Mouse (Mus musculus): ENCODE results near the gene Tub. TPM values are rescaled to one million over a fixed set of nuclear protein-coding genes. Genes with fewer than 3 reads are reported as not detected.
A peak's percentile ranks its signal among the peaks of the same experiment; 100 is the strongest.

Gene Tub
- polyA plus RNA-seq, 1 experiment from 2014 or later, result 0.29 TPM

DNA sequence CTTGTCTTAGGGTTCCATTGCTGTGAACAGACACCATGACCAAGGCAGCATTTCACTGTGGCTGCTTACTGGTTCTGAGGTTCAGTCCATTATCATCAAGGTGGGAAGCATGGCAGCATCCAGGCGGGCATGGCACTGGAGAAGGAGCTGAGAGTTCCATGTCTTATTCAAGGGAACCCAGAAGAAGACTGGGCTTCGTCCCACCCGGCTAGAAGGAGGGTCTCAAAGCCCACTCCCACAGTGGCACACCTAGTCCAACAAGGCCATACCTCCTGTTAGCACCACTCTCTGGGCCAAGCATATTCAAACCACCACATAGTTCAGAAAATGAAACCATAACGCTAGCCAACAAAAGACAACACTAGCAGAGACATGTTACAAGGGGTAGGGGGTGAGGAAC is 13.5 kb upstream of the Tub start:
- Histone ChIP-seq H3K36me3 (ENCODE audit: control insufficient read depth, insufficient read depth, low read length) (peaks cover 39% of the 10 kb centered on the region), H3K4me1 (replicated peaks; ENCODE audit: control insufficient read depth, insufficient read depth, low read length) (peaks cover 7% of the 10 kb centered on the region), H3K9ac (ENCODE audit: low read depth, low read length) (no peak overlapping the region), H3K9me3 (ENCODE audit: control insufficient read depth, low read length) (no peaks in the 10 kb centered on the region), H3K27me3 (replicated peaks; ENCODE audit: control insufficient read depth, insufficient read depth, low read length) (no peaks in the 10 kb centered on the region), H3K4me3 (ENCODE audit: low read depth, low read length) (no peak overlapping the region), H3K27ac (ENCODE audit: low read depth, low read length) (no peak overlapping the region), H3K4me2 (peak overlapping the region; percentile 22; the same call in 1 of the 2 replicates)
- 91% methylated on average over 4 of the region's 4 CpGs for WGBS
- ATAC-seq (replicated peaks; ENCODE audit: low FRiP score) (no peak), DNase-seq (ENCODE audit: low spot score) (no peak)

DNA sequence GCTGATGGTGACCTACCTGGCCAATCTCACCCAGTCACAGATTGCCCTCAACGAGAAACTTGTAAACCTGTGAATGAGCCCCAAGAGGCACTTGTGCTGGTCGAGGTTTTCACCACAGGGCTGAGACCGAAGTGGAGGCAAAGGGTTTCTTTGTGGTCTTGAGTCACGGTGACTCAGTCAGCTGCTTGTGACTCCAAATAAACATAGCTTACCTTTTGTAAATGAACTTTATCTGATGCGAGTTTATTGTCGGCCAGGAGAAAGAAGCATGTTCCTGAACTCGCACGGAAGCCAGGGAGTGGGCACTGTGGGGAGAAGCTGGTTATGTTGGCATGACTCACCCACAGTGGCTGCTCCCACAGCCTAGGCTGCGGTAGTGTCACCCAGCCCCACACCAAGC is 8.7 kb upstream of the Tub start:
- no peaks in the 10 kb centered on the region for H3K27me3 ChIP-seq (replicated peaks; ENCODE audit: control insufficient read depth, insufficient read depth, low read length)
- no peak overlapping the region for H3K27ac ChIP-seq (ENCODE audit: low read depth, low read length)
- H3K36me3 ChIP-seq (ENCODE audit: control insufficient read depth, insufficient read depth, low read length), result peaks cover 39% of the 10 kb centered on the region
- 90% methylated on average over 9 of the region's 9 CpGs for WGBS
- H3K9ac ChIP-seq (ENCODE audit: low read depth, low read length), result no peak overlapping the region
- H3K4me2 ChIP-seq, result no peak overlapping the region
- DNase-seq (ENCODE audit: low spot score), result no peak
- no peaks in the 10 kb centered on the region for H3K4me1 ChIP-seq (replicated peaks; ENCODE audit: control insufficient read depth, insufficient read depth, low read length)
- ATAC-seq (replicated peaks; ENCODE audit: low FRiP score), result no peak
- no peak overlapping the region for H3K4me3 ChIP-seq (ENCODE audit: low read depth, low read length)
- no peaks in the 10 kb centered on the region for H3K9me3 ChIP-seq (ENCODE audit: control insufficient read depth, low read length)

DNA sequence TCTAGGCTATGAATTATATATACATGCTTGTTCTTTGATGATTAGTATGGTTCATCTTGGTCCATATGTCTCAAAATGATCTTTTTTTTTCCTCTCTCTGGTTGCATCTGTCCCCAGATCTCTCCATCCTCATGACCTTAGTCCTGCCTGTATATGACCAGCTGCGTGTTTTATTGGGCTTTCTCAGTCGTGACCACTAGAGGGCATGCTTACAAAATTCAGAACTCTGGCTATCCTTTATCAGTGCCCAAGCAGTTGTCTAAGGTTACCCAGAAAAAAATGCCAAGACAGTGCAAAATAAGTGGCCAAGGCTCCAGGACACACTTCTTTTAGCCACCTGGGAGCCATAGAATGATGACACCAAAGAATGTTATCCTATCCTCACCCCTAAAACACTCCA is 6.1 kb upstream of the Tub start:
- H3K36me3 ChIP-seq (ENCODE audit: control insufficient read depth, insufficient read depth, low read length), result peaks cover 20% of the 10 kb centered on the region
- H3K9me3 ChIP-seq (ENCODE audit: control insufficient read depth, low read length), result no peaks in the 10 kb centered on the region
- H3K27ac ChIP-seq (ENCODE audit: low read depth, low read length), result no peak overlapping the region
- H3K4me3 ChIP-seq (ENCODE audit: low read depth, low read length), result no peak overlapping the region
- no peaks in the 10 kb centered on the region for H3K4me1 ChIP-seq (replicated peaks; ENCODE audit: control insufficient read depth, insufficient read depth, low read length)
- peaks cover under 1% of the 10 kb centered on the region; the same call in 1 of the 2 replicates for H3K27me3 ChIP-seq (replicated peaks; ENCODE audit: control insufficient read depth, insufficient read depth, low read length)
- H3K9ac ChIP-seq (ENCODE audit: low read depth, low read length), result no peak overlapping the region
- no peak overlapping the region for H3K4me2 ChIP-seq
- DNase-seq (ENCODE audit: low spot score) (no peak), ATAC-seq (replicated peaks; ENCODE audit: low FRiP score) (peak; percentile 60)
- 5% methylated on average over 2 of the region's 2 CpGs for WGBS

DNA sequence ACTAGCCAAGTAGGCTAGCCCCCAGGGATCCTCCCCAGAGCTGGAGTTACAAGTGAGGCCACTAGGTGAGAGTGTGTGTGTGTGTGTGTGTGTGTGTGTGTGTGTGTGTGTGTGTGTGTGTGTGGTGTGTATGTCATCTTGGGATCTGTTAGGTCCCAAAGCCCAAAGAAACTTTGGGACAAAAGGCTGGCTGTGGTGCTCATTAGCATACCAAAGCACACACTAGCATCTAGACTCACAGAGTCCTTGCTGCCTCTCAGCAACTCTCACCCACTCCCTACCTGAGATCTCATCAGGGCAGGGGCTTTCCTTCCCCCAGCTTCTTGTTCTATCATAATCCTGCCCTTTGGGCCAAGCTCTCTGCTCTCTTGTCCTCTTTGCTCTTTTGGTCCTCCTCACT is 1.5 kb upstream of the Tub start:
- Histone ChIP-seq H3K27ac (ENCODE audit: low read depth, low read length) (no peak overlapping the region), H3K4me2 (no peak overlapping the region), H3K36me3 (ENCODE audit: control insufficient read depth, insufficient read depth, low read length) (no peaks in the 10 kb centered on the region), H3K4me1 (replicated peaks; ENCODE audit: control insufficient read depth, insufficient read depth, low read length) (no peaks in the 10 kb centered on the region; the same call in 1 of the 2 replicates), H3K27me3 (replicated peaks; ENCODE audit: control insufficient read depth, insufficient read depth, low read length) (peaks cover 45% of the 10 kb centered on the region), H3K9ac (ENCODE audit: low read depth, low read length) (no peak overlapping the region), H3K9me3 (ENCODE audit: control insufficient read depth, low read length) (no peaks in the 10 kb centered on the region), H3K4me3 (ENCODE audit: low read depth, low read length) (no peak overlapping the region)
- no peak for DNase-seq (ENCODE audit: low spot score)
- no peak for ATAC-seq (replicated peaks; ENCODE audit: low FRiP score)

DNA sequence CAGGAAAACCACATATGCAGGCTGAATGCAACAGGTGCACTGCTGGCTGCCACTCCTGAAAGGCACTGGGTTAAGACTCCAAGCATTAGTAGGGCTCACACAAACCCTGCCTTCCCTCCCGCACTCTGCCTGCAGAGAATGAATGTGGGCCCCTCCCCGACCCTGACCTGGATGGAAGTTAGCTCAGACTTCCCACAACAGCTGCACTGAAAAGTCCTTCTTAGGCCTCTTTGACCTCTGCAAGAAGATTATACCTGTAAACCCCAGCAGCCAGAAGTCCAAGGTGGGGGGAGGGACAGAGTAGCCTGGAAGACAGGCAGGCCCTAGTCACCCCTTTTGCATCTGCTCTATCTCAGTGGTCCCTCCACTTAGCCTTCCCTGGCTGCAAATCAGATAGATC is 837 bp upstream of the Tub start:
- Histone ChIP-seq H3K9ac (ENCODE audit: low read depth, low read length) (no peak overlapping the region), H3K4me3 (ENCODE audit: low read depth, low read length) (no peak overlapping the region), H3K4me1 (replicated peaks; ENCODE audit: control insufficient read depth, insufficient read depth, low read length) (no peaks in the 10 kb centered on the region; the same call in 1 of the 2 replicates), H3K27ac (ENCODE audit: low read depth, low read length) (no peak overlapping the region), H3K4me2 (no peak overlapping the region), H3K36me3 (ENCODE audit: control insufficient read depth, insufficient read depth, low read length) (no peaks in the 10 kb centered on the region), H3K9me3 (ENCODE audit: control insufficient read depth, low read length) (no peaks in the 10 kb centered on the region), H3K27me3 (replicated peaks; ENCODE audit: control insufficient read depth, insufficient read depth, low read length) (peaks cover 45% of the 10 kb centered on the region)
- DNase-seq (ENCODE audit: low spot score), result no peak
- 45% methylated on average over 2 of the region's 2 CpGs for WGBS
- no peak; the same call in 1 of the 2 replicates for ATAC-seq (replicated peaks; ENCODE audit: low FRiP score)

DNA sequence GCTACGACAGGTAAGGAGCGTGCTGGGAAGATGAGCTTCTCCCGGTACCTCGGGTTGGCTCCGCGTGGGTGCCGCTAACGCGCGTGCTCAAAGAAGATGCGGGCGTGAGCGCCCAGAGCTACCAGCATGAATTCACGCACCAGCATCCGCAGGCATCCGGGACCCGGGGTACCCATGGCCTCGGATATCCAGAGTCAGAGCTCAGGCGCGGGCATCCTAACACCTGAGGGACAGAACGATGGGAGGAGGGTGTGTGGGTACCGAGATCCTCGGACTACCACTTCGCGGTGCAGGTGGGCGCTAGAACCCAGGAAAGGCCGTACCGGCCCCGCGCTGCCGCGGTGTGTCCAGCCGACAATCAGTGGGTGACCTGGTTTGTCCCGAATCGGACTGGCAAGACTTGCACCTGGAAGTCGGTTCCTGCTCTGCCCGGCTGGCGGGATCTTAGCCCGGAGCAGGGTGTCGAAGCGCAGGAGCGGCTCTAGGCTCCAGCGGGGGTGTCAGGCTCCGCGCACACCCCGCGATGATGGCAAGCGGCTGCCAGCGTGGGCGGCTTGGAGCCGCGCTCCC is 709 bp downstream of the Tub start:
- Histone ChIP-seq H3K4me2 (peak overlapping the region; percentile 61), H3K4me1 (replicated peaks; ENCODE audit: control insufficient read depth, insufficient read depth, low read length) (no peaks in the 10 kb centered on the region; the same call in 1 of the 2 replicates), H3K36me3 (ENCODE audit: control insufficient read depth, insufficient read depth, low read length) (no peaks in the 10 kb centered on the region), H3K9ac (ENCODE audit: low read depth, low read length) (no peak overlapping the region), H3K9me3 (ENCODE audit: control insufficient read depth, low read length) (no peaks in the 10 kb centered on the region), H3K27me3 (replicated peaks; ENCODE audit: control insufficient read depth, insufficient read depth, low read length) (peaks cover 45% of the 10 kb centered on the region), H3K27ac (ENCODE audit: low read depth, low read length) (no peak overlapping the region), H3K4me3 (ENCODE audit: low read depth, low read length) (peak overlapping the region; percentile 43)
- DNase-seq (ENCODE audit: low spot score) (no peak), ATAC-seq (replicated peaks; ENCODE audit: low FRiP score) (0 out of 2 replicates have a peak, but pooled peaks have one; percentile 2)
- 2% methylated on average over 52 of the region's 52 CpGs for WGBS

DNA sequence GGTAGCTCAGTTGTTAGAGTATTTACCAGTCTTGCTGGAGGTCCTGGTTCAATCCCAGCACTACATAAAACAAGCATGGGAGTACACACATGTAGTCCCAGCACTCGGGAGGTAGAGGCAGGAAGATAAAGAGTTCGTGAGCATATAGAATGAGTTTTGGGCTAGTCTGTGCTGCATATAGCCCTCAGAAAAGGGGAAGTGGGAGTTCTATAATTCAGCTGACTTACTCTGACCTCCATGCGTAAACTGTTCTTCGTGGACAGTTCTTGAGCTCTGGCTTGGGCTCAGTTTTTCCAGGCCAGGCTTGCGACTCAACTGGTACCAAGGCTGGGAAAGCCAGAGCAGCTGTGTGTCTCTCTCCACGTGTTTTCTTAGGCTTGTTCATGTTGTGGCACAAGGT is 2.7 kb downstream of the Tub start:
- H3K36me3 ChIP-seq (ENCODE audit: control insufficient read depth, insufficient read depth, low read length), result no peaks in the 10 kb centered on the region
- no peak overlapping the region for H3K4me3 ChIP-seq (ENCODE audit: low read depth, low read length)
- H3K4me1 ChIP-seq (replicated peaks; ENCODE audit: control insufficient read depth, insufficient read depth, low read length), result no peaks in the 10 kb centered on the region; the same call in 1 of the 2 replicates
- no peak overlapping the region for H3K4me2 ChIP-seq
- 57% methylated on average over 6 of the region's 6 CpGs for WGBS
- no peak overlapping the region for H3K9ac ChIP-seq (ENCODE audit: low read depth, low read length)
- no peak overlapping the region for H3K27ac ChIP-seq (ENCODE audit: low read depth, low read length)
- no peaks in the 10 kb centered on the region for H3K9me3 ChIP-seq (ENCODE audit: control insufficient read depth, low read length)
- no peak for ATAC-seq (replicated peaks; ENCODE audit: low FRiP score)
- H3K27me3 ChIP-seq (replicated peaks; ENCODE audit: control insufficient read depth, insufficient read depth, low read length), result peaks cover 45% of the 10 kb centered on the region
- DNase-seq (ENCODE audit: low spot score), result no peak

DNA sequence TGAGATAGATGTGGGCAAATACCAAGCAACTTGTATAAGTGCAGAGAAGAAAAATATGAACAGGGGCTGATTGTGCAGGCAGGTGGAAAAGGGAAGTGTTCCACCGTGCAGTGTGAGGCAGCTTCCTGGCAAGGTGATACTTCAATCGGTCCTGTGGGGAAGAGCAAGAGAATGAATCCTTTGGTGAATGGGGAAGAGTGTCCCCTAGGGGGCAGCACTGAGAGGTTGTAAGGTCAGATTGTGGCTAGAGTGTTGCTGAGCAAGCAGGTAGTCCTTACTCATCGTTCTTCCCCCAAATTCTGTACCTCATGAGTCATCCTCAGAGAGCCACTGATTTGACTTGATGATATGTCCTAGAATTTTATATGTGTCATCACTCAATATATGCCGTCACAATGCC is 4.0 kb downstream of the Tub start:
- Histone ChIP-seq H3K4me1 (replicated peaks; ENCODE audit: control insufficient read depth, insufficient read depth, low read length) (no peaks in the 10 kb centered on the region; the same call in 1 of the 2 replicates), H3K36me3 (ENCODE audit: control insufficient read depth, insufficient read depth, low read length) (no peaks in the 10 kb centered on the region), H3K4me2 (no peak overlapping the region), H3K9ac (ENCODE audit: low read depth, low read length) (no peak overlapping the region), H3K27ac (ENCODE audit: low read depth, low read length) (no peak overlapping the region), H3K9me3 (ENCODE audit: control insufficient read depth, low read length) (no peaks in the 10 kb centered on the region), H3K27me3 (replicated peaks; ENCODE audit: control insufficient read depth, insufficient read depth, low read length) (peaks cover 42% of the 10 kb centered on the region), H3K4me3 (ENCODE audit: low read depth, low read length) (no peak overlapping the region)
- DNase-seq (ENCODE audit: low spot score) (no peak), ATAC-seq (replicated peaks; ENCODE audit: low FRiP score) (0 out of 2 replicates have a peak, but pooled peaks have one; percentile 15)
- WGBS, result 49% methylated on average over 4 of the region's 4 CpGs

DNA sequence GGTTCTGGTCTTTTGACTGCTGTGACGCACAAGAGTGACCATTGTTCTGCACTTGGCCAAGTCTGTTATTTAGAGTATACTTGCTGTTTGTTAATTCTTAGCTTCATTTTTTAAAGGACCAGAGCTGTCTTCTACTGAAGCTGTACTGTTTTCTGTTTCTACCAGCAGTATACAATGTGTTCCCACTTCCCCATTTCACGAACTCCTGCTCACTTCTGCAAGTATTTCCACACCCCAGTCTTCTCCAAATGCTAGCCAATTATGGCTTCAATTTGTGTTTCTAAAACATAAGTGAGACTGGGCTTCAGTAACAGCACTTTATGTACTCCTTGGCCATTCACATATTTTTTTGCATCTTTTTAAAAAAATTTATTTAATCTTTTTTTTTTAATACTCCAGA is 7.6 kb downstream of the Tub start:
- WGBS, result 59% methylated on average over 2 of the region's 2 CpGs
- no peaks in the 10 kb centered on the region for H3K4me1 ChIP-seq (replicated peaks; ENCODE audit: control insufficient read depth, insufficient read depth, low read length)
- H3K27me3 ChIP-seq (replicated peaks; ENCODE audit: control insufficient read depth, insufficient read depth, low read length), result peaks cover 7% of the 10 kb centered on the region; the same call in 1 of the 2 replicates
- no peak overlapping the region for H3K9ac ChIP-seq (ENCODE audit: low read depth, low read length)
- no peak overlapping the region for H3K4me3 ChIP-seq (ENCODE audit: low read depth, low read length)
- no peak overlapping the region for H3K27ac ChIP-seq (ENCODE audit: low read depth, low read length)
- ATAC-seq (replicated peaks; ENCODE audit: low FRiP score) (no peak), DNase-seq (ENCODE audit: low spot score) (no peak)
- H3K36me3 ChIP-seq (ENCODE audit: control insufficient read depth, insufficient read depth, low read length), result no peaks in the 10 kb centered on the region
- no peaks in the 10 kb centered on the region for H3K9me3 ChIP-seq (ENCODE audit: control insufficient read depth, low read length)
- no peak overlapping the region for H3K4me2 ChIP-seq

All from liver, embryonic 11.5 days (tissue).